Mouse (Mus musculus) MN1 (cell line): ENCODE measurements around the gene Smarcc1.
A peak's percentile ranks its signal among the peaks of the same experiment; 100 is the strongest.

Experiments
- DNase-seq: peaks from one replicate; pipeline ENCODE4 v3.0.0-alpha.2; 2016; ENCODE audit warnings: low spot score

Smarcc1 gene

DNA sequence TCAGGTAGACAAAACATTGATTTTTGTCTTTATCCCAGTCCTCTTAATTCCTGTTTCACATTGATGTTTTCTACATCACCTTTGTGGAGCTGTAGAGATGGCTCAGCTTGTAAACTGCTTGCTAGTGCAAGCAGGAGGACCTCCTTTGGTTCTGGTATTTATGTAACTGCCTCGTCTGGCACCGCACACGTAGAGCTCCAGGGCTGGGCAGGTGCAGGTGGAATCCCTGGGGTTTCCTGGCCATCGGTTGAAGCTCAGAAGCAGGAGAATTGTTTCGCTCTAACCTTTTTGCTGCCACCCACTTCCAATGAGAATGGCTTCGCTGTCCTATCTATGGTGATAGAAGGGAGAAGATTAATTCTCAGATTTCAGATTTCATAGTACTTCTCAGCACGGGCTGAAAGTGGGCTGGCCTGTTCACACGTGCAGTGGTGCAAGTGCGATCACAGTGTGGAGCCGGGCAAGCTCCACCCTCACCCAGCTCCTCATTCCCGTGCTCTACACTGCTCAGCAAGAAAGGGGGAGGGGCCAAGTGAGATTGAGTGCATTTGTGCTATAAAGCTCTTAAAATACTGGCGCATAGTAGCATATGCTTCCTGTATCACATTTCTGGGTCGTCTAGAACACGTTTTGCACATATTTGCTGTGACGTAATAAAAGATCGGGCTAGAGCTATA, 113.0 kb downstream of the Smarcc1 start:
- DNase-seq = no peak

DNA sequence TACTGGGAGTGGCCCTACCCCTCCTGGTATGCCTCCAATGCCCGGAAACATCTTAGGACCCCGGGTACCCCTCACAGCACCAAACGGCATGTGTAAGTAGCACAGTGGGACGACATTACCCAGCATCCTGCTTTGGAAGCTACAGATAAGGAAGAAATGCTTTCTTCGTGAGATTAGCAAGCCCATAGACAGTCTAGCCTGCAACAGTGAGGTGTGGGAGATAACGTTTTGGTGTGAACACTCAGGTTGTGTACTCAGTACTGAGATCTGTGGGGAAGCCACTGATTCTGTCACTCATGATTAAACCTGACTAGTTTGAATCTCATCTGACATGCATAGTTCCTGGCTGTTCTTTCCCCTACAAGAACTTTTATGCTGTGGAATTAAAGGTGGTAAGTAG, 117.5 kb downstream of the Smarcc1 start:
- no peak for DNase-seq

DNA sequence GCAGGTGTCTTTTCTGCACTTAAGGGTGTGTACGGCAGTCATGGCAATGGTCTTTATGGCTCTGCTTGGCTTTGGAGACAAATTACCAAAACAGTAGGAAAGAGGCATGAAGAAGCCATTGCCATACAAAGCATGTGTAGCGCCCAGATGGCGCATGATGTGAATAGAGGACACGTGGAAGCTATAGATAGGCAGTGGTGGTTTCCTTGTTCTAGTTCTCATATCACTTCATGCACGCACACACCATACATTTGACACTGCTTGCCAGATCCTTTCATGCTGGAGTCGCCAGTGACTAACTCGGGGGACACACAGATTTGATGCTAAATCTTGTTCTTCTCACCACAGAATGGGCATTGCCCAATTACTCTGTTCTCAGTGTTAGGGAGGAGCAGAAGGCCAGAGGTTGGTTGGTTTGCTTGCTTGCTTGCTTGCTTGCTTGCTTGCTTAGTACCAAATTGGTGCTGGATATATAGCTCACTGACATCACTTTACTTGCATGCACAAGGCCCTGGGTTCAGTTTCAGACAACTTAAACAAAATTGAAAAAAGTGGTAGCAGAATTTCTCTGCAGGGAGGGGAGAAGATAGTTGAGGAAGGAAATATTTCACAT, 125.8 kb downstream of the Smarcc1 start, which contains the start of gene Cspg5:
Cspg5 (plus strand) TSS at position 563 of the 613 bp plus-strand sequence.
- DNase-seq = no peak

DNA sequence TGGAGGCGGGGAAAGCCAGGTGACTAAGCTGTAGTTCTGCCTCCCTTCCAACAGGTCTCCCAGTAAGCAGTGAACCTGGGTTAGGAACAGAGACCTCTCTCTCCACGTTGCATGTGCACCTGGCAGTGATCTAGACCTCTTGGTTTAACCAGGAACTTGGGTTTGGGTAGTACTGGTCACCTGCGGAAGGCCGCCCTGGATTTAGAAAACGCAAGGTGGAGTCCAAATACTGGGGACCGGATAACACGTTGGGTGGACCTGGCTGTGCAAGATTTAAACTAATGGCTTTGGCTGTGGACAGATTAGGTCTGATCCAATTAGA, 127.0 kb downstream of the Smarcc1 start:
- DNase-seq = no peak

DNA sequence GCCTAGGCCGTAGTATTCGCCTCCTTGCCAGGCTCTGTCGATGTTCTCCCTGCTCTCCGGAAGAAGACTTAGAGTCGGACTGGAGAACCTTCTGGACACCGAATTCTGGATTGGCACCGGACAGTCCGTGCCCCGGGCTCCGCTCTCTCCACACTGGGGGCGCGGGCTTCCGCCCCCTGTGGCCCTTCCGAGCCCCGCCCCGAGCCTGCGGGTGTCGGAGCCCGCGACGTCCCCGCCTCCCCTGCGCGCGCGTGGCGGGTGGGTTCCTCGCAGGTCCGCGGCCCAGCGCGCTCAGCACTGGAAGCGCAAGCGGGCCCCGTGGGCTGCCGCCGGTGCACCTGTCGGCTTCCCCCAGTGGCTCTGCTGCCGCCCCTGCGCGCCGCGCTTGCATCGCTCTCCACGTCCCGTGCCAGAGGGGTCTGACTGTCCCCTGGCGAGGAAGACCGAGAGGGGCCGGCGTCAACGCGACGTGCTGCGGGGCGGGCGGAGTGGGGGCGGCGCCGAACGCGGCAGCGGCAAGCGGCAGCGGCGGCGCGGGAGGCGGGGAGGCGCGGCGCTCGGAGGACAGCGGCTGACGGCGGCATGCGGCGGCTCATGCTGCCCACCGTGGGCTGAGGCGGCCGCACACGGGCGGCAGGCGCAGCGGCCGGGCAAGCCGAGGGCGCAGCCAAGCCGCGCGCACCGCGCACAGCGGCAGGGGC, 127.5 kb downstream of the Smarcc1 start:
- DNase-seq = peak; percentile 21

DNA sequence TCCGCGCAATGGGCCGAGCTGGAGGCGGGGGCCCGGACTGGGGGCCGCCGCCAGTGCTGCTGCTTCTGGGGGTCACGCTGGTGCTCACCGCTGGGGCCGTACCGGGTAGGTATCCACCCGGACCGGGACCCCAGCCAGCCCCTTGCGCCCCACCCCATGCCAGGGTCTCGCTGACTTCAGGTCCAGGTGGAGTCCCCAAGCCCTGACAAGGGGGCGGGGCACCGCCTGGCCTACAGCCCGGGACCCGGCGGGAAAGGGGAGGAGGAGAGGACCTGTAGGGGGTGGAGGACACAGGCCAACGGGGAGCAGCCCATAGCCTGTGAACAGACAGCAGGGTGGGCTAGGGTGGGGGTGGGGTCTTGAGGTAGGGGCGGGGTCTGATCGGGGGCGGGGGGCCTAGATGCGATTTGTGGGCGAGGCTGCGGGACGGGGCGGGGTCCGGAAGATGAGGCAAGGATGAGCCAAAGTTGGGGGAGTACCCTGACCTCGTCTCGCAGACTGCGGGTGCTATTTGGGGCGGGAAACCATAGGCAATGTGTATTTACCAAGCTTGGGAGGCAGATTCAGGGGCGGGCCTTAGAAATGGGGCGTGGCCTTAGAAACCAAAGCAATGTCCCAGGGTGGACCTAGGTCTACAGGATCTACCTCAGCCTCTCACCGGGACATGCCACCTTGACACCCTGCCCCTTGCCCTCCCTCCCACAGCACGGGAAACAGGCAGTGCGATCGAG, 128.2 kb downstream of the Smarcc1 start:
- peak; percentile 47 for DNase-seq

DNA sequence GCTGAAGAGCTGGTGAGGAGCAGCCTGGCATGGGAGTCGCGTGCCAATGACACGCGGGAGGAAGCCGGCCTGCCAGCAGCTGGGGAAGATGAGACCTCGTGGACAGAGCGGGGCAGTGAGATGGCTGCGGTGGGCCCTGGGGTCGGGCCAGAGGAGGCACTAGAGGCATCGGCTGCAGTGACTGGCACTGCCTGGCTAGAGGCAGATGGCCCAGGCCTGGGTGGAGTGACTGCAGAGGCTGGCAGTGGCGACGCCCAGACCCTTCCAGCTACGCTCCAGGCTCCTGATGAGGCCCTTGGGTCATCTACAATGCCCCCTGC, 128.8 kb downstream of the Smarcc1 start:
- peak; percentile 13 for DNase-seq

DNA sequence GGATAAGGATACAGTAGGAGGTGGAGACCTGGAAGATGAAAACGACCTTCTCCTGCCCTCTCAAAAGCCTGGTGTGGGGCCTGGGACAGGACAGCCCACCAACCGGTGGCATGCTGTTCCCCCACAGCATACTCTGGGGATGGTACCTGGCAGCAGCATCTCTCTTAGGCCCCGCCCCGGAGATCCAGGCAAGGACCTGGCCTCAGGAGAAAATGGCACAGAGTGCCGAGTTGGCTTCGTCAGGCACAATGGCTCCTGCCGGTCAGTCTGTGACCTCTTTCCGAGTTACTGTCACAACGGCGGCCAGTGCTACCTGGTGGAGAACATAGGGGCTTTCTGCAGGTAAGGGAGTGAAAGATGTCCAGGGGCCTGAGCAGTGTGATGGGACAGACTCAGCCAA, 129.5 kb downstream of the Smarcc1 start:
- no peak for DNase-seq

DNA sequence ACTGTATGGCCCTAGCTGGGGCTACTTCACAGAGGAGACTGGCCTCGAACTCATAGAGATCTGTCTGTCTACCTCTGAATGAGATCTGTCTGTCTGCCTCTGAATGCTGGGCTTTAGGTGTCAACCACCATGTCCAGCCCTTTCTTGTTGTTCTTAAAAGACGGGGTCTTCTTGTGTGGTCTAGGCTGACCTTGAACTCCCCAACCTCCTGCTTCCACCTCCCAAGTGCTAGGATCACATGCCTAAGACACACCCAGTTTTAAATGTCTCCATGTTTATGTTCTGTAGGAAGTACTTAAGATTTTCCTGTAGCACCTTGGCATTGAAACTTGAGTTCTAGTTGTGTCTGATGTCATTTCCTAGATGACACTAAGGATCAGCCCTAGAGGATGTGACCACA, 131.4 kb downstream of the Smarcc1 start:
- no peak for DNase-seq

DNA sequence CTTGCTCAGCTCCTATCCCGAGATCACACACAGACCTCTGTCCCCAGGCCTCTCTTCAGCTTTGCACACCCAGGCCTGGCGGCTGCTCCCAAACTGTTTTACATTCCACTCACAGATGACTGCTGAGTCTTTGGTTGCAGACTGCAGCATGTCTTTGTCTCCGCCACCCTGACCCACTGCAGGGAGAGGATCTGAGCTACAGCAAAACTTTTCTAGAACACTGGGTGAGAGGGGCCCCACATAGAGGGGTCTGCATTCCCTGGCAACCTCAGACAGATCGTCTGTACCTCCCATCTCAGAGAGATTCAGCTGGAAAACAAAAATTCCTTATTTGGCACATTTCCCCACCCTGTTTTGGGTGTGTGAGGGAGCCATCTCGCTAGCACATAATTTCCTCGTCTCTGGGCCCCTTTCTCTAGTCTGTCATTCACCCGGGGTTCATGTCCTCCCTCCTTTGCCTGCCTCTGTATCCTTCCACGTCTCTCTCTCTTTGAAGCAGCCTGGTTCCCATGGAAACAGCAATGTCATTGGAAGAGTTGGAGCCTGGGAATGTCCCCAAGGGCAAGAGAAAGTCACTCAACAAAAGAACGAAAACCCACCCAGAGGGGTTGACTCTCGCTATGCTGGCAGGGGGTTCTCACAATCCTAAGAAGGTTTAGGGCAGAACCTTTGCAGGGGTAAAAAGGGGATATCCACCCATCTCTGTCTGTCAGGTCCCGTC, 132.5 kb downstream of the Smarcc1 start:
- DNase-seq = no peak

DNA sequence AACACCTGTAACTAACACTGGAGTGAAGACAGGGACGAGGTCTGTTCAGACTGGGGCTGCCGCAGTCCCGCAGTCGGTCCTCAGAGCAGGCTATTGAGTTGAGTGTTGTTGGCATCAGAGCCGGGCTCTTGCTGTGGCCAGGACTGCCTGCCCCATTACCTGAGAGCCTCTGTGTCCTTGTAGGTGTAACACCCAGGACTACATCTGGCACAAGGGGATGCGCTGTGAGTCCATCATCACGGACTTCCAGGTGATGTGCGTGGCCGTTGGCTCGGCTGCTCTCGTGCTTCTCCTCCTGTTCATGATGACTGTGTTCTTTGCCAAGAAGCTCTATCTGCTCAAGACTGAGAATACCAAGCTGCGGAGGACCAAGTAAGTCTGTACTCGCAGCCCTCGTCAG, 133.3 kb downstream of the Smarcc1 start:
- no peak for DNase-seq

DNA sequence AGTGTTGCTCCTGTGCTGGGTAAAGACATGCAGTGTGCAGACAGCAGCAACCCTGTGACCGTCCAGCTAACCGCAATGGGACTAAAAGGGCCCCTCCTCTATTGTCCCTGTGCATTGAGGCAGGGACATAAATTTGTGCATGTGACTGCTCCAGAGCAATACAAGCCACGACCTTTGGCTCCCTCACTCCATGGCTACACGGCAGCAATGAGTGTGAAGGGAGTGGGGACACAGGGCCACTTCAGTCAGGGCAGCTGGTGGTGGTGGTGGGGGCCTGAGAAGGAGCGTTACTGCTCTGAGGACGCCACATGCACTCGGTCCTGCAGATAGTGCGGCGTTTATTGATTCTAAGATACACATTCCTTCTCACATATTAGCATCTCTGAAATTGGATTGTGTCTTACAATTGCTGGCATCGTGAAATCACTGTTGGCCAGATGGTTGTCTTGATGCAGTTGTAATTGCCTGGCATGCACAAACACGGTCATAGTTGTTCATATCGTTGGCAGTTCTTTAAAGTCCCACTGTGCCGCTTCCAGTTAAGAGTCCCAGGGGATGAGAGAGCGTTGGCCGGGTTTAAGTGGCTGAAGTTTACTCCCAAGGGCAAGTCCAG, 138.0 kb downstream of the Smarcc1 start:
- DNase-seq = peak; percentile 26

DNA sequence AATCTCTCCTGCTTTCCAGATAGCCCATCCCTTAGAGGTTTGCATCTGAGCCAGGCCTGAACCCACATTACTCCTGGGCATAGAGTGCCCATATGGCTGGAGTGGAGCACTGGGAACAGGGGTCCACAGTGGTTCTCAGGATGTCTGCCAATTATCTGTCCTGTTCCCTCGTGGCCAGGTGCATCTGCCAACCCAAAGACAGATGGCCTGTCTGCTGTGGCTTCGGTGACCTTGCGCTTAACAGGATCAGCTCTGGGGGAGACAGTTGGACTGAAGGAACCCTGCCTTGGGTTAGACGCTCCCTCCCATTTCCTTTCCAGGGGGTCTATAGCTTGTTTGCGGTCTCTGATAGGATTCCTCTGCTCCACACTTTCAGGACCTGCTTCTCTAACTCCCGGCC, 141.1 kb downstream of the Smarcc1 start:
- no peak for DNase-seq

DNA sequence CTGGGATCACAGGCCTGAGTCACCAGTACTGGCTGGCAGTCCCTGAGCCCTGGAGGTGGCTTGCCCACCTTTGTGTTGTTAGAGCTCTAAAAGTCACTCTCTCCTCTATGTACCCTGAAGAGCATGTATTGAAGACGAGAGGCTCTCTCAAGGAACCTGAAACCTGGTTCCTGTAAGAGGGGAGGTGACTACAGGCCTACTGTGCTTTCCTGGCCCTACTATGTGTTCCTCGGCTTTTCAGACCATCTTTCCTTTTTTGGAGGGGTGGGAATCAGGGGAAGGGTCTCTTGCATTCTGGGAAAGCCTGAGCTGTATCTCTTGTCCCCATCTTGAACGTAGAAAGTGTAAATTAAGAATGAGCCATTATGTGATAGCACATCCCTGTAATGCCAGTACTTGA, 141.6 kb downstream of the Smarcc1 start:
- no peak for DNase-seq

DNA sequence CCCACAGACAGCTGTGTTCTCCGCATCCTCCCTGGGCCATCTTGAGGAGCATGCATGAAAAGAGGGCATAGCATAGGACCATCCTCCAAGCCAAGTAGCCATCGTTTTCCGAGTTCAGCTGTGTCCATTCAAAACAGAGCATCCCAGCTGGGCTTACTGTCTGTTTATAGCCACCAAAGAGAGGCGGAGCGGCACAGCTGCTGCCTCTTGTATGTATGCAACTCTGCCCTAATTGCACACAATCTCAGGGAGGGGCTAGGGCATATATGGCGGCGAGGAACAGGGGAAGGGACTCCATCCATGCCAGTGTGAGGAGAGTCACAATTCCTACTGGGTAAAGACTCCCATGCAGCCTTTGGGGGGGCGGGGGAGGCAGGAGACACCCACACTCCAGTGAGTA, 145.7 kb downstream of the Smarcc1 start:
- DNase-seq = no peak

DNA sequence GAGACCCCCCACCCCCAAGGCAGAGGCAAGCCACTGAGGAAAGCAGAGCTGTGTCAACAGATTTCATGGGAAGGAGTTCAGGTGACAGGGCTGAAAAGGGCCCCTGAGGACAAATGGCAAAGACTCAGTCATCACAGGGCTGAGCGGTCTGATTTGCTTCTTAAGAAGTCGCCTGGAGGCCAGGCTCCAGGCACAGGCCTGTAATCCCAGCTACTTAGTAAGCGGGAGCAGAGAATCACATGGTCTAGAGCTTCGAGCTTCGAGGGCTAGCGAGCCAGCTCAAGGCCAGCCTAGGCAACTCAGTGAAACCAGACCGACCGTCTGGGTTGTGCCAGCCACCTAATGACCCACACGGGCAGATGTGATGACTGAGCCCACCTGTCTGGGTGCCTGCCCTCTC, 147.5 kb downstream of the Smarcc1 start:
- no peak for DNase-seq

DNA sequence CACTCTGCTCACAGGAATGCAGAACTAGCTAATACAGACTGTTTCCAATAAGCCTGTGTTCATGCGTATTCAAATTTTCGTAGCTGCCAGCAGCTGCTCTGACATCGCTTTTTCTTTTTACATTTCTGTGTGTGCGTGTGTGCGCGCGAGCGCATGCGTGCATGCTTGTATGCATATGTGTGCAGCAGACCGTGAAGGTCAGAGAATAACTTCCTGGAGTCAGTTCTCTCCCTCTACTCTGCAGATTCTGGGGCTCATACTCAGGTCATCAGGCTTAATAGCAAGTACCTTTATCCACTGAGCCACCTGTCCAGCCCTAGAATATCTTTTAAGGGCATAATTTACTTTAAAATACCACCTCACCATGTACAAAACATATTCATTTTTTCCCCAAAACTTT, 150.9 kb downstream of the Smarcc1 start:
- no peak for DNase-seq

DNA sequence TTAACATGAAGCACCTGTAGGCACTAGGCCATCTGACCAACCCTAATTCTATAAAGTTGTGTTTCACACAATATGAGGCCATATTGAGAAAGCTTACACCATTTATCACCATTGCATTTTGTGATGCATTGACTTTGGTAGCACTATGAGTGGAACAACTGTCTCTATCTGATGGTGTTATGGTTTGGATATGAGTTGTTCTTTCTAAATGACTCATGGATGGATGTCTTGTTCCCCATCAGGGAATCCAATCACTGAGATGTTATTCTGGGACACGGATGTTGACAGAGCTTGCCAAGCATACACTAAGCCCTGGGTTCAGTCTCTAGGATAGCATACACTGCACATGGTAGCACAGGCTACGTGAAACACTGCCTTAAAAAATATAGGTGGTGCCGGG, 154.8 kb downstream of the Smarcc1 start:
- DNase-seq = no peak

DNA sequence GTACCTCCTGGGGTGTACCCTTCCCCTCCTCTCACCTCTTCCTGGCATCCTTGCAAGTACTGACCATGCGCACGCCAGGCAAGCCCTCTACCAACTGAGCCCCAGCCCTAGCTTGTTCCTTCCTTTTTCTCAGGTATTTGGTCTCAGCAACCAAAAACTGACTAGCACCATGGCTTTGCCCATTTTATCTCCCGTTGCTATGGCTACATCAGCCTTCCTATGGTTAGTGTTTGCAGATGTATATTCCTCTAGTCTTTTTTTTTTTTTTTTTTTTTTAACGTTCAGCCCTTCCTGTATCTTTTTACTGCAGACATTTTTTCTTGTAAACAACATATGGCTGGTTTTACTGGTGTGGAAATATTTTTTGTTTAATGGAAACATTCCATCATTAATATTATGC, 156.0 kb downstream of the Smarcc1 start:
- no peak for DNase-seq

DNA sequence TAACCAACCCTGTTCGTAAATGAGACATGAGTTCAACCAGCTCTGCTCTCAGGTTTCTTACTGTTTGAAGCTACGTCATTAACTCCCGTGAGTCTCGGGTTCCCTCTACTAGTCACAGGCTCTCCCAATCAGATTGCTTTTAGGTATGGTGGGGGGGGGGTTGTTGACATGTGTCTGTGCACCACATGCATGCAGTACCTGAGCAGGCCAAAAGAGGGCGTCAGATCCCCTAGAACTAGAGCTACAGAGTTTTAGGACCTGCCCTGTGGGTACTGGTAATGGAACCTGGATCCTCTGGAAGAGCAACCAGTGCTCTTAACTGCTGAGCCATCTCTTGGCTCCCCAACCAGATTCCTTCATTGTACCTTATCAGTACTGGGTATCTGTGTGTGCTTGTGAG, 158.4 kb downstream of the Smarcc1 start:
- DNase-seq = no peak

DNA sequence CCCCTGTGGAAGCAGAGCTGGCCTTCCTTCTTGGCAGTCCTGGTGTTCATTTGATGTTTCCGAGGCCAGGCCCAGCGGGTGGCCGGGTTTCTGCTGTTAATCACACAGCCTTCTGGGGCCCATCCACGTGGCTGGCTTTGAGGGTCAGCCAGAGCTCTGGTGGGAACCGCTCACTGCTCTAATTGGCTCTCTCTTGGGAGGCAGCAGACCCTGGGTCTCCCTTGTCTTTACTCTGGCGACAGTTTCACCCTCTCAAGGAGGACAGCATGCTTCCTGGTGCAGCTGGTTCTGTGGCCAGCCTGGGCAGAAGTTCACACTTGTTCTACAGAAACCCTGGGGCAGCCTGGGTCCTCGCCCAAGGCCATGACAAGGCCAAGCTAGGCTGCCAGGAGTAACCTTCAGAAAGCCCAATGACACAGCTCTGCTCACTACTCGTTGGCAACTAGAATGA, 159.9 kb downstream of the Smarcc1 start:
- no peak for DNase-seq
